Mouse (Mus musculus) fibroblast of lung, adult 2 months (primary cell): Measurements from ENCODE around the gene Tmem200a.

Source experiments
- DNase-seq: peaks from one replicate; pipeline ENCODE4 v3.0.0-alpha.2; 2011; ENCODE audit warnings: low read depth

Tmem200a gene

DNA sequence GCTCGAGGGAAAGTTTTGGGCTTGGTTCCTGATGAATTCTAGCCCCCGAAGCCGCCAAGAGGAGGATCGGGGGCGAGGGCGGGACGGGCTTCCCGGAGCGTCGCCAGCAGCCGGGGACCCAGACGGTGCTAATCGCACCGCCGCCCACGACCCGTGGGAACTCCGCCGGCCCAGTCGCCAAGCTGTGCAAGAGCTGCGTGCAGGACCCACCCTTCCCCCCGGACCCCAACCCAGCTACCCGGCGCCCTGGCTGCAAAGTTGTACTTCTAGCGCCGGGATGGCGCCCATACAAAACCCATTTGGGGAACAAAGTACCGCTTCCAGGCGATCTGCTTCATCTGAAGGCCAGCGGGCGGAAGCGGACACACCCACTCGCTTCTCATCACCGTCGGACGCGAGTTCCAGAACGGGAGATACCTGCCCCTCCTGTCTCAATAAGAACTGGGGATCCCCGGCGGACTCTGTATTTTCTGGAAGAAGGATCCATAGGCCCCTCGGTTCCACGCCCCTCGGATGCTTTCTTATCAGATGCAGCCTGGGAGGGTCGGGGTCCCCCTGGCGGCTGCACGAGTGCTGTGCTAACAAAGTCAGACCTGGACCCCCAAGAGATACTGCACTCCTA is at the start of gene Tmem200a:
TSS of gene Tmem200a (minus strand) at position 532 of the 622 bp plus-strand sequence.
- peak; percentile 25 for DNase-seq

GRCm38 (mm10) chr10:26119822-26120183 is 41.0 kb upstream of the Tmem200a start:
- no peak for DNase-seq

- DNase-seq = no peak
Observed at GRCm38 (mm10) chr10:26119067-26119821, 40.4 kb upstream of the Tmem200a start.

DNA sequence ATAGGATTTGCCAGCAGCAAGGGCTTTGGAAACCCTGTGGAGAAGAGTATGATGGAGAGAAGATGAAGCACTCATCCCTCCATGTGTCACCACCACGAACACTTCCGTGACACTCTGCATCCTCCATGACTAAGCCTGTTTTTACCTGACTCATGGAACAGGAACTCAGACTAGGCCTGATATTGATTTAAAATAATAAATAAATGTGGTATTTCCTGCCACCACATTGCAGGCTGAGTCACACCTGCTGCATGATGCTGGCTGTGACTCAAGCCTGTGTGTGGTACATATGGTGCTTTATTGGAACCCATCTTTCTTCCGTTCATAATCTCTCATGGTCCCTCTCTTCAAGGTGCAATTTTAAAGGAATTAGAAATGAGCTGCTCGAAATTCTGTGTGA is 35.6 kb upstream of the Tmem200a start:
- peak; percentile 26 for DNase-seq

DNA sequence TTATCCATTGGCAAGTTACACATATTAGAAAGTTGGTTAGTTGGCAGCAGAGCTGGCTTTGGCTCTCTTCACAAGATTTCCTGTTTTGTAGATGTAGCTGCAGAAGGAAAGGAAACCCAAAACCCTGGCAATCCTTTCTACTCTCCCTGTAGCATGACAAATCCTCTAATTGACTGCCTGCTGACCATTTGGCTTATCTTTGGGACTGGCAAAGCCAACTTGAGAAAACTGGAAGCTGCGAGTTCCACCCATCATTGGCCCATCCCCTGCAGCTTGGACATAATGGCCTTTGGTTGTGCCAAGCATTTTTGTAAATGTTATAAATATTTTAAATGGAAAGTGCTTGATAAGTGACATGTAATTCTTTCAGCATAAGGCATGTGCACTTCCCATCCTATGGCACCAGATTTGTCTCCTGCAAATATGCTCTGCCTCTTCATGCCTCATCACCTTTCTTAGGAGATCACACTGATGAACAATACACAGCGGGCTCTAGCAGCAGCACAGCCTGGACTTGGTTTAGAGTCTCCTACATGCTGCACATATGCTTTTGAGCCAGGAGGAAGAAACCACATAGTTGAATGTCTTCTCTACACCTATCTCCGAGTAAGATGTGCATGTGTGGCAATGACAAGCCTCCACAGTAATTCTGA is 24.6 kb upstream of the Tmem200a start:
- DNase-seq = peak; percentile 43

DNA sequence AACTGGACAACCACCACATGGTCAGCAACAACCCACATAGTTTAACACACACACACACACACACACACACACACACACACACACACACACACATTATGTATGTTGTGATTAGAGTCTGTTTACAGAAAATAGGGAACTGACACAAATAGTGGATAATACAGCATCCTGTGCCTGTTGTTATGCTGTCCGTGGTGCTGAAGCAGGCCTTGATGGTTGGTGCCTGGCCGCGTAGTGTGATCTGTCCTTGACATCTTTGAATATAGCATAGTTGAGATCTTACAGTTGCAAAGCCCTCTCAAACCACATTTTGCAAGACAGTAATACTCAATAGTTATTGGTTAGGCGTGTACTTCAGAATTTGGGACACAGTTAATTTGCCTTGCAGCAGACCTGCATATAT is 3.2 kb upstream of the Tmem200a start:
- no peak for DNase-seq

DNA sequence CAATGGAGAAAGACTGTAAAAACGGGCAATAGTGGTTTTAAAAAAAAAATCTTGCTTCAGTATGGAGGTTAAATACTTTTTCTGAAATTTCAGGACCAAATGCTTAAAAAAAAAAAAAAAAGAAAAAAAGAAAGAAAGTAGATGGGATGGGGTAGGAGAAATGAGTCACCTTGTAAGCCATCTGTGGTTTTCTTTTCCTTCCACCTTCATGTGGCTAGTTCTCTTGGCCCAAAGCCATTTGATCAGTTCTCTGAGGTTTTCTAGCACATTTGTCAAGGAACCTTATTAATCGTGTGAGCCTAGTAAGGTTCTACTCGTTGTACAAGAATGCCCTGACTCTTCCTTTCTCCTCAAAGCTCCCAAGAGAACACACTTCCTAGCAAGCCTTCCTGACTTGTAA is 826 bp upstream of the Tmem200a start:
- DNase-seq = no peak

- no peak for DNase-seq
Observed at GRCm38 (mm10) chr10:26077671-26078481, 976 bp downstream of the Tmem200a start, which contains the start of gene Gm9767. Gene Gm9767 (plus strand): TSS chr10:26078255.

DNA sequence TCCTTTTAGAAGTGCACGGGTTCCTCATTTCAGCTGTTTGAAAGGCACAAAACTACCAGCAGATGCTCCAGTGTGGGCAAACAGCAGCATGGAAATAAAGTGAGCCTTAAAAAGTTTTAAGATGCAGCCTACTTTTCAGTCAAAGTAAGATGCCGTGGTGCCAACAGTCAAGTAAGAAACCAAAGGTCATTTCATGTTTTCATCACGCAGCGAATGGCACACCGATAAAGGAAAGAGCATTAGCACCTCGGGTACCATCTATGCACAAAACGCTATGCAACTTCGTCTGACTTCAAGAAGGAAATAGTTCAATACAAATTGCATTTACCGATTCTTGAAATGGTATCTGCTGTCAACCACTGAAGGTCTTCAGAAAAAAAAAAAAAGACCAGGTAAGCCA is 1.9 kb downstream of the Tmem200a start:
- DNase-seq = no peak

DNA sequence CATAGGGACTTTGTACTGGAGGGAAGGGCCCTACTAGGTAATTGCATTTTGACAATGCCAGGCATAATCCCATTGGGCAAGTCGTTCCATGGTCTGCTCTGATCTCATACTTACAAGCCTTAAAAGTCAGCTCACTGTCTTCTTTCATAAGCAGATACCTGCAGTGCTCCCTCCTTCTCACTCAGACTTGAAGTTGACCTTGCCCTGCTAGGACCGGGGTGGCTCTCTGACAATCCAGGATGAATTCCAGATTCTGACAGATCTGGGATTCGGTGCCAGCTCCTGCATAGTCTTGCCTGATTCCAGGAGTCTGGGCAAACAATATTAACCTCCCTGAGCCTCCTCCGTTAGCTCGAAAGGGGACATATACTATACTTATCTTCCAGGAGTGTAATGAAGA is 6.9 kb downstream of the Tmem200a start:
- DNase-seq = no peak

DNA sequence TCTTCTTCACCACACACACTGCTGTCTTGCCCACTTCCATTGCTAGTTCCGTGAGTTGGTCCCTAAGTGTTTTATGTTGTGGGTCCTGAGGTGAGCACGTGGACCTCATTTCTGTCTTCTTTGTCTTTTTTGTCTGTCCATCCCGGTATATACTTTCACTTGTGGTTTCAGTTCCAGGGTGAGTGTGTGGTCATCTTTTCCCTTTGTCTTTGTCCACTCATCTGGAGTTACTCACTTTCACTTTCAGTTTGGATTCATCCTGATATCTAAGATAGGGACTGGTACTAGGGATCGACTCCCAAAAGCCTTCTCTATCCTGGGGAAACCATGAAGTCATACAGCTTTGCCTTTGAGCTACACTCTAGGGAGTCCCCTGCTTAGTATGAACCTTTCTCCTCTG is 15.8 kb downstream of the Tmem200a start:
- no peak for DNase-seq

DNA sequence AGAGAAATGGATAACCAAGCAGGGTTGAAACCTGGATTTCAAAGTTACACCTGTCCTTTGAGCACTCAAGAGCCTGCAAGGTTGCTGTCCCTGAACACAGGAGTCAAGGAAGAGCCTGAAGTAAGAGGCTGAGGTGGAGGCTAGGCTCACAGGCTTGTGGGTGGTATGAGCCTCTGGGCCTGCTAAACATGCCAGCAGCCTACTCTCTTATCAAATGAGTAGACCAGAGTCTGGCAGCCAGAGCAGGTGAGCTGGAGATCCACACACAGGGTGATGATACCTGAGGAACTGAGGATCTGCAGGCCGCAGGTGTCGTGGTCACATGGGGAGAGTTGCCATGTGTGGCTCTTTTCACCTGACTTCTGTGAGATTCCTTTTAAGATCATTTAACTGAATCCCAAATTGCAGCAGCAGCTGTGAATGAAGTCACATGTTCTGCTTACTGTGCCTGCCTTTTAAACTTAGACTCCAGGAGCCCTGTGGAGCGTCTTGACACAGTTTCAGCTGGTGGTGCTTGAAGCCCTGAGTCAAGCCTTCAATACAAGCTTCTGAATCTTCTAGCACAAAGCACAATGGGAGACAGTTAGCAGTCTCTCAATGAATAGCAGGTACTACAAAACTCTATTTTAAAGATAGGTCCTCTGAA is 19.1 kb downstream of the Tmem200a start:
- DNase-seq = no peak

GRCm38 (mm10) chr10:26051177-26051576 is 27.7 kb downstream of the Tmem200a start:
- no peak for DNase-seq

- DNase-seq = no peak
Observed at GRCm38 (mm10) chr10:26034931-26035330, 43.9 kb downstream of the Tmem200a start.

GRCm38 (mm10) chr10:26018740-26019139 is 60.1 kb downstream of the Tmem200a start:
- no peak for DNase-seq

GRCm38 (mm10) chr10:26014298-26014697 is 64.6 kb downstream of the Tmem200a start:
- DNase-seq = no peak

DNA sequence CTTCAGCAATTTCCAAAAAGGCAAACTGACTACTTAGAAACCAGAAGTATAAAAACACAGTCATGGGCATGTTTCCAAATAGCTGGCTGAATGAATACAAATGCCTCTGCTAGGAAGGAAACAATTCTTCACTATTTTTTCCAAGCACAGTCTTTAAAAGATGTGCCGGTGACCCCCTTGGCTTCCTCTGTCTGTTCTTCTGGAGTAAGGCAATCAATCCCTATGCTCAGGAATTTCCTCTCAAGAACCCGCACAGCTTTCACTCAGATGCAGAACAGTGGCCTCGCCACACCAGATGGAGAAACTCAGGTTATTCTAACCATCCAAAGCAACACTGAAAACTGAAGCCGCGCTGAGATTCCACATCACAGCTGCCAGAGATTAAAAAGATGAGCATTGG is 69.9 kb downstream of the Tmem200a start:
- DNase-seq = peak; percentile 20

GRCm38 (mm10) chr10:26005471-26005870 is 73.4 kb downstream of the Tmem200a start:
- DNase-seq = no peak

- no peak for DNase-seq
Observed at GRCm38 (mm10) chr10:26000893-26001292, 78.0 kb downstream of the Tmem200a start.

DNA sequence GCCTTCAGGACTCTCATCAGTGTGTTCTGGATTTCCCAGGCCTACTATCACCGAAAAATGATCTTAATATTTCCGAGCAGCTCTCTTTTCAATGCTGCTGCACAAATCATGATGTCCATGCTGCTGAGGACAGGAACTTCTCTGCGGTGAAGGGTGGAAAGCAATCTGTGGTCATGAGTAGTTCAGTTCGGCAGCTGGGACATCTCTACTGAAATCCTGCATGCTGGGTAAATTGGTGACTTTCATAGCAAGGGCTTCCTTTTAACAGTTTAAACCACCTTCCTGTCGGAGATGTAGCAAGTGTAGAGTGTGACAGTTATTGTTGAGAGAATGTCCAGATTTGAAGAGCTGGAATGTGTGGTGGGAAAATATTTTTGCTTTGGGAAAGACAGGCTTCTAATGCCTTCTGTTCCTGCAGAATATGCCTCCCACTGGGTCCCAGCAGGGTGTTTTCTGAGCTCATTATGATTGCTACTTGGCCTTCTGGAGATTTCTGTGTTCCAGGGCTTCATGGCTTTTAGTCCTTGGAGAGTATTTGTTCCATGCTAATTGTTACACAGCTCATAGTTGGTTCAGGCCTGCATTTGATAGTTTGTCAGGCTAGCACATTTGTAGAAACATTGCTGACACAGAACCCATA is 79.4 kb downstream of the Tmem200a start:
- DNase-seq = no peak

DNA sequence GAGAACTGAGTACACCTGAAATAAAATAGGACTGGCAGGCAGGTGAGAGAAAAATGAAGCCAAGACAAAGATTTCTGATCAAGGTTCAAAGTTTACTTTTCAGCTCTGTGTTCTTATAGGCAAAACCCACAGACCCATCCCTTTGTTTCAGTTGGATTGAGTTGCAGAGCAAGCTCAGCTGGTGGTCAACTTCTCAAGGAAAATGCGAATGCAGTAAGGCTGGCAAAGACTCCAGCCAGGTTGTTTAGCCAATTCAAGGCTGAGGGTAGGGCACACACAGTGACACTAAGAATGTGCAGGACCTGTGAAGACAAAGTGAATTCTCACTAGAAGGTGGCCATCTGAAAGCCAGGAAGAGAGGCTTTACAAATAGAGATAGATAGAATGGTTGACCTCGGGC is 94.8 kb downstream of the Tmem200a start:
- DNase-seq = no peak
